Mouse (Mus musculus) small intestine, adult 2 months (tissue): ENCODE results near the gene Rictor.

ENCODE experiments used
- CTCF ChIP-seq: fragments of 200-500 bp; IDR thresholded peaks from 2 replicates; pipeline ENCODE4 v1.5.1; 2012; ENCODE audit warnings: low read depth, mild to moderate bottlenecking, control low read depth, inconsistent platforms, low read length, moderate library complexity, mixed read lengths; ENCODE audit not compliant: insufficient replicate concordance, insufficient read length; ENCODE audit errors: extremely low read depth
- POLR2A ChIP-seq: fragments of 200-500 bp; IDR thresholded peaks from 2 replicates; pipeline ENCODE4 v1.6.1; 2012; ENCODE audit warnings: low read depth, mild to moderate bottlenecking, control low read depth, inconsistent platforms, low read length, moderate library complexity

DNA sequence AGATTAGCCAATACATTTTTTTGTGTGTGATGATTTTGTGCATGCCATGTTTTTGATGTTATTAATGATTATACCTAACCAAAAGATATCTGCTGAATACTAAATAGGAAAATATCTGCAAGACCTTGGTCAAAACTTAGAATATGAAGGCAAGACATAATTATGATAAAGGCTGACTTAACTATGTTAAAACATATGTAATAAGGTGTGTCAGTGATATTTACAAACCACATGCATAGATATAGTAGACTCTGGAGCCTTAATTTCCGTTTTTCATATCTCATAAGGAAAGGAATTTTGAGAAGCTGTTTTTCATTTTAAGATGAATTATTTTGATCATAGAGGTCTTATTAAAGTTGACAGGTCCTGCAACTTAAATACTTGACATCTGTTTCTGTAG lies 16.3 kb downstream of the Rictor start:
- no peak for TF ChIP-seq CTCF
- no peak for TF ChIP-seq POLR2A
